Mouse (Mus musculus): ENCODE measurements around the gene Uqcc1.

Gene Uqcc1

DNA sequence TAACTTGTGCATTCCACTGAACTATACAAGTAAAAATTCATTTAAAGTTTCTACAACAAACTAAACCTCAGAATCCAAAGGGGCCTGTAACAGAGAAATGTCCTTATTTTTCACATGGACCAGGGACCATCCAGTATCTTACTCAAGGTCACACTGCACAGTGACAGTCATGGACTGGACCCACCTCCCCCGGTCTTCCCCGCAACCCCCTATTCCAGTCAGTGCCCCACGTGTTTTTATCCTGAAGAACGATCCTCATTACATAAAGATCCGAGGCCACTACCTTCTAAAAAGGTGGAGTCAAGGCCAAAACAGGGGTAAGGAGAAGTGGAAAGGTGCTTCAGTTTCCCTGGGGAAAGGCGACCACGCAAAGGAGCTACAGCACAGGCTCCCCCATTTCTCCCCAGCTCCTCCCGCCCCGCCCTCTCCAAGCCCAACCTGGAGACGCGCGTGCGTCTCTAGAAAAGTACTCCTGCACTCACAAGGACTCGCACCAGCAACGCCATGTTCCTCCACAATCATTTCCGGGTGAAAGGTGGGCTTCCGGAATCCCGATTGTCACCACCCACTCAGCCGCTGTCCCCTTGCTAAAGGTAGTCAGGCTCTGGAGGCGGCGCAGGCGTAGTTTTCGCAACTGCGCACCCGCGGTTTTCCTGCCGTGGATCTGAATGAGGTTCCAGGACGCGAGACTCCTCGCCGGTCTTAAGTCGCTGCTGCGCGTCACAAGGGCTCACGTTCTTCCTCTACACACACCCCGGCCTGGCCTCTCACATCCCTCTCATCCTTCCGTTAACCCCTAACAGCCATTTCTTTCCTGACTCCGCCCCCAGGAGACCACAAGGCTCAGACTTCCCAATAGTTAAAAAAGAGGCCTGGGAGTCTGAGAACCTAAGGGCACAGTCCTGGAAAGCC lies at the start of gene Uqcc1:
Gene Uqcc1 (minus strand): TSS at position 780 of the 912 bp plus-strand sequence.
- peak; percentile 97 for DNase-seq (ENCODE audit: low read depth)

GRCm38 (mm10) chr2:155979328-155979991 lies 49.4 kb upstream of the Uqcc1 start:
- no peak for DNase-seq (ENCODE audit: low read depth)

DNA sequence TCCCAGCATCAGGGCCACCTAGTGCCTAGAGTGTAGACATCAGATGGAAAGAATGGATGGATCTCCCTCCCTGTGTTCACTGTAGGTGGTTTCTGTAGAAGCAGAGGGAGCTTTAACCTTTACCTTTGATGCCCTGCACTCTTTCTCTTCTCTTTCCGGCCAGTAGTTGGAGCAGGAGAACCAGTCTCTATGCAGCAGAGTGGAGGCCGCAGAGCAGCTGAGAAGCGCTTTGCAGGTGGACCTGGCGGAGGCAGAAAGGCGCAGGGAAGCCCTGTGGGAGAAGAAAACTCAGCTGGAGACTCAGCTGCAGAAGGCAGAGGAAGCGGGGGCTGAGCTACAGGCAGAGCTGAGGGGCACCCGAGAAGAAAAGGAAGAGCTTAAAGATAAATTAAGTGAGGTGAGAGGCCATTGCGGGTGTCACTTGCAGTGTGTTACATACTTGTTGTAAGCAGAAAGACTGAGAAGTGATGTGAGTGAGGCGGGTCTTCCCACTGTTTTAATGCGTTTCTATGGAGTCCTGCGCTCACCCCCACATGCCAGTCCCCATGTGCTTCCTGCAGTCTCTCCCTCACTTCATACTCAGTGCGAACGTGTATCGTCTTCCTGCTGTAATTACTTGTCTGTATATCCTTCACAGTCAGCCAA lies 44.1 kb upstream of the Uqcc1 start:
- DNase-seq (ENCODE audit: low read depth) = no peak

- DNase-seq (ENCODE audit: low read depth) = no peak
Measured at GRCm38 (mm10) chr2:155973348-155973747, 43.2 kb upstream of the Uqcc1 start.

DNA sequence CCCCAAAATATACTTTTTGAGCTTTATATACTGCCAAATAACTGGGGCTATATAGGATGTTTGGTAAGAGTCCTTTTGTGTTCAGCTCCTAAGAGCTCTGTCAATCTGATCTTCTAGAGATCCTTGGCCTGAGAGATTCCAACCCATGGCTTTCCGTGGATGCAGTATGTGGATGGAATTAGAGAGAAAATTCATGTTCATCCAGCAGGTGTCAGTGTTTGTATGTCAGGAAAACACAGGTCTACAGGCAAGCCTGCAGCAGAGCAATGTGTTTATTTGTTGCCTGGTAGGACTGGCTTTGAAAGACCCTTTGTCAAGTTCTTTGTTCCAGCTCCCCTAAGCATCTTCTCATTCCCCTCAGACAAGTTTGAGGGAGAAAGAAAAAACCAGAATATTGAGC lies 32.9 kb upstream of the Uqcc1 start:
- DNase-seq (ENCODE audit: low read depth) = no peak

GRCm38 (mm10) chr2:155961862-155962261 lies 31.8 kb upstream of the Uqcc1 start:
- DNase-seq (ENCODE audit: low read depth) = no peak

DNA sequence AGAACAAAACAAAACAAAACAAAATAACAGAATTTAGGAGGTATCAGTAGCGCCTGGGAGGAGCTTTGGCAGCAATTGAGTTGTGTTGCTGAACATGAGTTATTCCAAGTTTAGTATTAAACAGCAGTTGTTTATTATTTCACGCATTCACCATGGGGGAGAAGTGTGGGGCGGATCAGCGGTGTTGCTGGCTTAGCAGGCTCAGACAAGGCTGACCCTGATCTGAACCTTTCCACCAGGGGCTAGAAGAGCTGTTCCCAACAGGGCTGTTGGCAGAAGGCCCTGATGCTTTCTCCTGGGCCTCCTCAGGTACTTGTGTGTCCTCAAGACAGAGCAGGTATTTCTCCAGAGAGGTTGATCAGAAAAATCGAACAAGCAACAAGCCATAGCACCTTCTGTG lies 29.9 kb upstream of the Uqcc1 start:
- DNase-seq (ENCODE audit: low read depth) = no peak

GRCm38 (mm10) chr2:155956134-155957059 lies 26.3 kb upstream of the Uqcc1 start, which contains the start of gene Cep250:
Gene Cep250, plus strand, starts transcription at chr2:155956458.
- DNase-seq (ENCODE audit: low read depth) = peak; percentile 77

DNA sequence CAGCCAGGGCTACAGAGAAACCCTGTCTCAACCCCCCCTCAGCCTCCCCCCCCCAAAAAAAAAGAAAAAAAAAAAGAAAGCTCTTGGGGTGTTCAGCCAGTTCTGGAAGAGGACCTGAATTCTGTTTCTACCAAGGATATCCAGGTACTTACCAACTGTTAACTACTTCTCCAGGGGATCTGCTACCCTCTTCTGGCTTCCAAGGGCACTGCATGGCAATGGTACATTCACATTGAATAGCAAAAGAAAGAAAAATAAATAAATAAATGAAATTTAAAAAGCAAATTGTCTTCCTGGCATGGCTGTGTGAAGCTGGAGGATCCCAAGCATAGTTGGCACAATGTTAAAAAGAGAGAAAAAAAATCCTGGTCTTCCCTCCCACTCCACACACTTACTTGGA lies 21.9 kb upstream of the Uqcc1 start:
- DNase-seq (ENCODE audit: low read depth) = no peak

- DNase-seq (ENCODE audit: low read depth) = no peak
Measured at GRCm38 (mm10) chr2:155949362-155949761, 19.3 kb upstream of the Uqcc1 start.

DNA sequence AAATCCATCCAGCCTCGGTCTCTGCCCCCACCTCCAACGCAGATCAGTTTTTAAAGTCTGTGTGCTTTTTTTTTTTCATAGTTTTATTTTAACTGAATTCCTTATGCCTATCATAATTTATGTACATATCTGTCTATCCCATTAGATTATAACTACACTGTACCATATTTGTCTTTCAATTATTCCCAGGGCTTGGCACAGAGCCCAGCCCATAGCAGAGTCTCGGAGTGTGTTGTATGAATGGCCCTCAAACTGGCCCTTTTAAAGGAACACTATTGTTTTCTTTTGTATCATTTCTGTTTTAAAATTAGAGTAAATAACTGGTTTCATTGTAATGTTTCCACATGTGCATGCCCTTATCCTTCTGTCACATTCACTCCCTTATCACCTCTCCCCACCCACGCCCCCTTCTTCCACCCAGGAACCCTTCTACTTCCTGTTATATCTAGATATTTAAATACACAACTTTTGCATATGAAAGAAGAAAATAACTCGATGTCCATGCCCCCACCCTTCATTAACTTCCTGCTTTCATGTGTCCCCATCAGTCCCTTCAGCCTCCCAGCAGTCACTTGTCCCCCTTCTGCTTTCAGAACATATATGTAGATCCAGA lies 17.4 kb upstream of the Uqcc1 start:
- DNase-seq (ENCODE audit: low read depth) = no peak

- DNase-seq (ENCODE audit: low read depth) = no peak
Measured at GRCm38 (mm10) chr2:155946499-155946898, 16.4 kb upstream of the Uqcc1 start.

DNA sequence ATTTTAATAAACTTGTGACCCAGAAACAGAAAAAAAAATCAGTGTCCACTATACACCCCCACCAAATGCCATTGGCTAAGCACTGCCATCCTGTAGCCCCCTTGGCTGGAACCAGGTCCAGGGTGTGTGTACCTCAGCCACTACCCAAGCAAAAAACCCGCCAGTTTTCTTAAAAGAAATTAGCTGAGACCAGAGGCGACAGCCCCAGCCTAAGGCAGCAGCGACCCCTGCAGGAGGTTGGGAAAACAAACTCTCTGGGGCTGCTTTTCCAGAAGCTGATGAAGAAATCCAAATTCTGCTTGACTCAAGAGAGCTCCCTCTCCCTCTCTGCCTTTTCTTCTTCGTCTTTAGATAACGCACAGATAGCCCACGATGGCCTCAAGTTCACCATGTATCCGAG lies 16.0 kb upstream of the Uqcc1 start:
- DNase-seq (ENCODE audit: low read depth) = peak; percentile 79

DNA sequence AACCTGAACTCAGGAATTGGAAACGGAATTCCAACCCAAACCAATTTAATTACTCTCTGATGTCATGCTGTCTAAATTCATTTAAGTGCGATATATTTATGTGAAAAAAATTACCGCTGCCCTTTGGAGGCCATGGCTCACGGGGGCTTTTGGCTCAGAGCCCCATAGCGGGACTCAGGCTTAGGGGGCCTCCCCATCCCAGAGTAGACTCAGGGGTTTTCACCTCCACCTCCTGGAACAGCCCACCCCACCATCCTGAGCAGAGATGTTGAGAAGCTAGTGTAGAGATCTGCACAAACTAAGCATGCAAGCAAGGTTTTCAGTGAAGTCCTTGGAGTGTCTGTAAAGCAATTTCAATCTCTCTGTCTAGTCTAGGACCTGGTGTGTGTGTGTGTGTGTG lies 15.5 kb upstream of the Uqcc1 start:
- no peak for DNase-seq (ENCODE audit: low read depth)

GRCm38 (mm10) chr2:155945124-155945523 lies 15.0 kb upstream of the Uqcc1 start, which contains the start of gene Gdf5:
Gene Gdf5, minus strand, starts transcription at chr2:155945367.
- DNase-seq (ENCODE audit: low read depth) = no peak

GRCm38 (mm10) chr2:155944685-155945084 lies 14.6 kb upstream of the Uqcc1 start:
- no peak for DNase-seq (ENCODE audit: low read depth)

DNA sequence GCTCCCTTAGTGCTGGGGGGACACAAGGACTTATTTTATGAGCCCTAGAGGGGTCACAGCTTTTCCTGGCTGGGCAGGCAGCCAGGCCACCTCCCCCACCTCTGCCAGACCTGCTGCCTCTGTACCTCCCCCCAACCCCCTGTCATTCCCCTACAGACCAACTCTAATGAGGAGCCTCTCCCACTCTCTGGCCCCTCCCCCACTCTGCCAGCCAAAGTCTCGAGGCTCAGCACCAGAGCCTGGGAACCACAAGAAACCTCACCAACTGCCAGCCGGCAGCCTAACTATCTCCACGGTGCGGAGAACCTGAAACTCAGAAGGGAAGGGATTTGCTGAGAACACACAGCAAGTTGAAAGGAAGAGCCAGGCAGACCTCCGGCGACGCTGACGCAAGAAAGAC lies 13.4 kb upstream of the Uqcc1 start:
- no peak for DNase-seq (ENCODE audit: low read depth)

- DNase-seq (ENCODE audit: low read depth) = no peak
Measured at GRCm38 (mm10) chr2:155941697-155942442, 11.8 kb upstream of the Uqcc1 start.

DNA sequence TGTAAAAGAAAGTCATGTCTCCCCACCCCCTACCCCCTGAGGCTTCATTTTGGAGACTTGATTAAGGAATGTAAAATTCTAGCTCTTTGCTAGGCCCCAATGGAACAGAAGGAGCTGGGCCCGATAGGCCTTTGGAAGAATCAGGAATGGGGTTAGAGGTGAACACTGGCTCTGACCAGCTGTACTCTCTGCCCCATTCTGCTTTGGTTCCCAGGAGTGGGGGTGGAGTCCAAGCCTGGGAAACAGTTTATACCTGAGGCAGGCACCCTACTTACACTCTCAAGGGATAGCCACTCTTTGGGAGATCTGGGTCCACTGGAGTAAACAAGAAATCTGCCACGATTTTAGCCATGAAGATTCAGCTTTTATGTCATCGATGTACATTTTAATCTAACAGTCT lies 10.6 kb upstream of the Uqcc1 start, which contains the start of gene Gm15557:
Gene Gm15557 (plus strand): TSS at position 48 of the 400 bp plus-strand sequence.
- DNase-seq (ENCODE audit: low read depth) = no peak

DNA sequence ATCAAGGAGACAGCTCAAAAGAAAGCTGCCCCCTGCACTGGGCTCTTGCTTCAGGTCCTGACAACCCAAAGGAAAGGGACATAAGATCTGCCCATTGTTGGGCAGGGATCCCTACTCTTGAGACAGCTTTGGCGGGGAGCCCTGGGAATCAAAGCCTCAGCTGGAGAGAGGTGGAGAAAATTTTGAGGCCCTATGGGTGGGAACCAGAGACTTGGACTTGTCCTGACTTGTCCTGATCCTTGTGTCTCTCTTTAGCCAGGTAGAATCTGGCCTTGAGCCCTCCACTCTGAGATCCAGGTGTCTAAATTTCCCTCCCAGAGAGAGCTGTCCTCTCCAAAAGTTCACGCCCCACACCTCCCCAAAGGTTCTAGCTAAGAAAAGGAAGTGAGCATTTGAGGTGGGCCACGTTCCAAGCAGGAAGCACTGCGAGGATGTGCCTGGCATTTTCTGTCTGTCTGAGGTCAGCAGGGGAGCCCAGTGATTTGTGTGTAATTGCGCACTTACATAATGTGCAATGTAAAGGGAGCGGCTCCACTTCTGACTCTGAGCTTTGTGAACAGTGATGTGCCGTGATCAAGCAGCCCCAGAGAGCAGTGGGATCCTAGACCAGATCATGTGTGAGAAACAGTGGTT lies 9.9 kb upstream of the Uqcc1 start:
- no peak for DNase-seq (ENCODE audit: low read depth)
